Mouse (Mus musculus) mouse embryonic stem cell (cell line): ENCODE measurements around the gene Lcor.

Experiments used
- in situ Hi-C, 2 experiments: fragments of 300-500 bp; cut with MboI; formaldehyde crosslinking; loops; 1 replicate in 1 of 2; 3 replicates in 1 of 2; pipeline ENCODE4 v1.14.3; 2019 to 2020; ENCODE audit warnings: low sequenced_read_pairs in 2 of 2, low pct_unique_long_range_greater_than_20kb in 1 of 2, mixed read lengths in 1 of 2; ENCODE audit not compliant: unreplicated experiment in 1 of 2

Lcor gene

GRCm38 (mm10) chr19:41482190-41482908 is at the start of gene Lcor:
Gene Lcor, plus strand, starts transcription at chr19:41482637.
- in situ Hi-C loops: no loop called here

- in situ Hi-C loops: no loop called here
These were observed 47.1 kb upstream of the Lcor start for GRCm38 (mm10) chr19:41435366-41435765.

GRCm38 (mm10) chr19:41436461-41436860 is 46.0 kb upstream of the Lcor start:
- in situ Hi-C loops: no loop called here

GRCm38 (mm10) chr19:41438953-41439352 is 43.5 kb upstream of the Lcor start:
- in situ Hi-C loops: no loop called here

- in situ Hi-C loops: no loop called here
These were observed 41.0 kb upstream of the Lcor start for GRCm38 (mm10) chr19:41441446-41441845.

GRCm38 (mm10) chr19:41441911-41442607 is 40.4 kb upstream of the Lcor start:
- in situ Hi-C loops: no loop called here

- in situ Hi-C loops: no loop called here
These were observed 39.8 kb upstream of the Lcor start for GRCm38 (mm10) chr19:41442608-41442969.

GRCm38 (mm10) chr19:41444491-41444890 is 37.9 kb upstream of the Lcor start:
- in situ Hi-C loops: no loop called here

- in situ Hi-C loops: no loop called here
These were observed 37.3 kb upstream of the Lcor start for GRCm38 (mm10) chr19:41445013-41445610.

- in situ Hi-C loops: no loop called here
These were observed 36.7 kb upstream of the Lcor start for GRCm38 (mm10) chr19:41445723-41446122.

- in situ Hi-C loops: no loop called here
These were observed 35.3 kb upstream of the Lcor start for GRCm38 (mm10) chr19:41447166-41447565.

GRCm38 (mm10) chr19:41447760-41448159 is 34.7 kb upstream of the Lcor start:
- in situ Hi-C loops: no loop called here

- in situ Hi-C loops: loop anchor here in 1 of 2 experiments (25.0 kb wide), 1 partner anchor 688 kb away; the partner anchor contains the start of genes Avpi1 and Marveld1
These were observed 32.9 kb upstream of the Lcor start for GRCm38 (mm10) chr19:41449415-41450075.

GRCm38 (mm10) chr19:41452166-41452565 is 30.3 kb upstream of the Lcor start:
- in situ Hi-C loops: loop anchor here in 1 of 2 experiments (25.0 kb wide), 1 partner anchor 685 kb away; the partner anchor contains the start of genes Avpi1 and Marveld1

GRCm38 (mm10) chr19:41454601-41455000 is 27.8 kb upstream of the Lcor start:
- in situ Hi-C loops: loop anchor here in 1 of 2 experiments (25.0 kb wide), 1 partner anchor 683 kb away; the partner anchor contains the start of genes Avpi1 and Marveld1

GRCm38 (mm10) chr19:41455091-41455626 is 27.3 kb upstream of the Lcor start:
- in situ Hi-C loops: loop anchor here in 1 of 2 experiments (25.0 kb wide), 1 partner anchor 682 kb away; the partner anchor contains the start of genes Avpi1 and Marveld1

- in situ Hi-C loops: loop anchor here in 1 of 2 experiments (25.0 kb wide), 1 partner anchor 680 kb away; the partner anchor contains the start of genes Avpi1 and Marveld1
These were observed 25.3 kb upstream of the Lcor start for GRCm38 (mm10) chr19:41457181-41457580.

- in situ Hi-C loops: loop anchor here in 1 of 2 experiments (25.0 kb wide), 1 partner anchor 675 kb away; the partner anchor contains the start of genes Avpi1 and Marveld1
These were observed 20.2 kb upstream of the Lcor start for GRCm38 (mm10) chr19:41462166-41462735.
